Mouse (Mus musculus) right cerebral cortex, postnatal 14 days (tissue): Measurements from ENCODE around the gene Smyd2.
A peak's percentile ranks its signal among the peaks of the same experiment; 100 is the strongest.

Source experiments
- DNase-seq: peaks from one replicate; pipeline ENCODE4 v3.0.0; 2022

Smyd2 gene

DNA sequence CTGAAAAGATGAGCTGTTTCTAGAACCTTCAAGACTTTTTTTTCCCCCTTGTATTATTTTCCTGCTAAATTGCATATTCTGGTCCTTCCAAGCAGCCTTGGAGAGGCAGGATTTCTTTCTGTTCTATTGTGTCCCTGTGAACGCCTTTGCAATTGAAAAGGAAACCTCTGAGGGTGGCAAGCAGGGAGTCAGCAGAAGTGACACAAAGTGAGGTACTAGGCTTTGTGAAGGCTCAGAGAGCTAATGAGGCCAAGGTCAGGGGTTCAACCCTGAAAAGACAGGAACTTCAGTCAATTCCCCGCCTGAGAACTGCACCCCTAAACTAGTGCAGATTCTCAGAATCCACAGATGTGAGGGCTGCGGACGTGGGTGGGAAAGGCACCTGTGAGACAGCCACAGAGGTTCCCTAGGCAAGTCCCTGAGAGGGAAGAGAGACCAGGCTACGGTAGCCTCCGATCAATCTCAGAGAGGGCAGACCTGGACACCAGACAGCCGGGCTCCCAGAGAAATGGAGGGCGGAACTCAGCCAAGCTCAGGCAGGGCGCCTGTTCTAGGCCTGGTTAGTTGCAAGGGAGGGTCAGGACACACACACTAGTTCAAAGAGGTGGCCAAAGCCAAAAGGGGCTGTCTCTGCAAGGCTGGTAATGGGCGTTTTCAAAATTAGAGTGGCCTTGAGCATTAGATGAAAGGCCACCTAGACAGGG is 5.6 kb downstream of the Smyd2 start:
- no peak for DNase-seq

DNA sequence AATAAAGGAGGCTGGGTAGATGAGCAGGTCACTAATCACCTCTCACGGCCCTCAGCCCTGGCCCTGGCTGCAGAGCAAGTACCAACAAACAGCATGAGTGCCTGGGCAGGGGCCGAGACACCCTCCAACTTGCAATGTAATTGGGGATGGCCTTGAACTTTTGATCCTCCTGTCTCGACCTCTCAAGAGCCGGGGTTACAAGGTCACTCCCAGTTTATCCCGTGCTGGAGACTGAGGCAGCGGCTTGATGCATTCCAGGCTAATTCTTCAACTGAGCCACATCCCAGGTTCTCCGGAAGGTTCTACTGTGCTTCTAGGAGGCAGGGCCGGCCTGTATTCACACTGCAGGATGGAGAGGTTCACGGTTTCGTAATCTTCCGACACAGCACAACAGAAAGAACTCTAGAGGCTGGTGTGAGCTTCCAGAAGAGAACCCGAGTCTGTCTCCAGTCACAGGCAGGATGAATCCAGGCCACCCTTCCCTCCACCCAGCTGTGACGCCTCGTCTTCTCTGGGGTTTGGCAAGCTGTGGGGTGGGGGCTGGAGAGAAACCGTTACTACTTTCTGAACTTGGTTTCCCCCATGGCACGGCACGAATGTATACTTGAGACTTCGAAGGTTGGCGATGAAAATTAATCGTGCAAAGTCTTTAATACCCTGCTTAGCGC is 8.9 kb downstream of the Smyd2 start:
- DNase-seq = no peak

DNA sequence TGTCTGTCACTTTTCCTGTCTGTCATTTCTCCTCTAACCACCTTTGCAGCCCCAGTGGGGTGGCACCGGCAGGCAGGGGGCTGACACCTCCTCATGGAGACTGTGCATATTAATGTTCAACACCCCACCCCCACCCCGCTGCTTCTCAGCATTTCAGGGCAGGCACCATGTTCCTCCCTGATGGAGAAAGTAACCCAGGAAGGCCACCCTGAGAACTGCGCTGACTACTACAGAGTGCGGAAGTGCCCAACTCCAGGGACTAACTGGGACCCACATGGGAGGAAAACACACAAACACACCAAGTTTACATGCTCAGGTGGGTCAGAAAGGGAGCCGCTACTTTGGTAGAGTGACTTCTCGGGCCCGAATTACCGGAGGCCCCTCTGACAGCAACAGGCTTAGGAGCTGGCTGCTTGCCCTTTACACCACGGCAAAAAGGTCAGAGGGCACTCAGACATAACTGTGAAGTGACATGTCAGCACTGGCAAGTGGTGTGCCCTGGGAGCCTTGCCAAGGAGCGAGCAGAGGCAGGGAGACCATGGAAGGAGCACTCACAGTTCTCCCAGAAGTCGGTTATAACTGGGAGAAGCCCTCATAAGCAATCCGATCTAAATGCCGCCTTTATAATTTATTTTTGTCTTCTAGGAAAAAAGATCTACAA is 11.3 kb downstream of the Smyd2 start:
- no peak for DNase-seq

DNA sequence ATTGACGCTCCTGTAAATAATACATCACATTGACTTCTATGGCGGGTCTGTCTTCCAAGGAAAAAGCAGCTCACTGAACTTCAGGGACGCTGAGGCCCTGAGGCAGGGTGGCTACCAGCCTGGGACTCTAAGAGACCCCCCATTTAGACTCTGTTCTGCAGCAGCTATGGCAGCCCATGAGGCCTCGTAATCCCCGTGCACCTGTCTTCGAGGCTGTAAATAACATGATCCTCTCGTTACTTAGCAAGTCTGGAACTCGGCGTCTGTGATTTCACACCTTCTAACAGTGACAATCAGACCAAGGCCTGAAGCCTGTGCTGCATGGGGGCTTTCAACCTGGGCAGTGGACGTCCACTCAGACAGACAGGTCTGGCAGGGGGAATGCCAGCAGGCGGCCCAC is 19.0 kb downstream of the Smyd2 start:
- DNase-seq = no peak

DNA sequence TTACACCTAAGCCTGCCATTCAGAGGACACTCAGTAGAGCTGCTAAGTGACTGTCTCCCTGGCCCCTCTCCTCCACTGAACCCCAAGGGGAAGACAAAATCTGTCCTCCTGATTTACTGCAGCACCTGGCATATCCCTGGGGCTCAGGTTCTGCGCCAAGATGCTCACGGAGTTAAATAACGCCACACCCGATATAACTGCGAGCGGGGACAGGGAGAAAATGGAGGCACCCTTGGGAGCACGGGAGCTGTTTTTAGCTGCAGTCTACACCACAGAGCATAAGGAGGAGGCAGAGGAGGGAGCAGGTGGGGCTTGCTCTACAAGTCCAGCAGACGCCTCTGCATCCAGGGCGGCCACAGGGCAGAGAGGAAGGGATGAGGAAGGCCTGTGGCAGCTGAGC is 19.8 kb downstream of the Smyd2 start:
- no peak for DNase-seq

DNA sequence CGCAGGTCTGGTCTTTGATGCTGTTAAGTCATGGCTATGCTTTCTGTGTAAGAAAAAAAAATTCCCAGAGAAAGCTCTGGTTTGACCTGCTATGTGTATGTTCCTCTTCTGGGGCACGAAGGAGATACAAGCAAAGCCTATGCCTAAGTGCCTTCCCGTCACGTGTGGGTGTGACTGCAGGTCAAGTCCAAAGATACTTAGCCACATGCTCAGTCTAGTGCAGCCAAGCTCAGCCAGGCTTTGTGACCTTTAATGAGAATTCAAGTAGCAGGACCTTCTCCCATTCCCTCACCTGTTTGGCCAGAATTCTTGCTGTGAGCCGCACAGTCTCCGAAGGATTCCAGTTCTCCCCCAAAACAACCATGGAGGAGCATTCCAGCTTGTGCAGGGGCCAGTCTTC is 22.6 kb downstream of the Smyd2 start:
- DNase-seq = no peak

DNA sequence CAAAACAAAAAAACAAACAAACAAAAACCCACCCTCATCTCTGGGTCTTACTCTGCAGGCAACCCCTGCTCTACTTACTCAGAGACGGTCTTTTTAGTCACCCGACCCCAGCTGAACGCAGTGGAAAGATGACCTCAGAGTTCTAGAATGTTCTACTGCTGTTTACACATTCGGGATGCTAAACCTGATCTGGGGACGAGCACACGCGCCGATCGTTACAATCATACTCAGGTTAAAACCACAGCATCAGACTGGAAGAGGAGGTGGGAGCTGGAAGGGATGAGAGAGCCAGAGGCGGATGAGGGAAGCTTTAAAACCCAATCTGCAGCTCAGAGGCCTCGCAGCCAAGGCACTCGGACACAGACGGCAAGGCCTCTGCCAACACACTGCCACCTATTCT is 23.5 kb downstream of the Smyd2 start:
- DNase-seq = no peak

DNA sequence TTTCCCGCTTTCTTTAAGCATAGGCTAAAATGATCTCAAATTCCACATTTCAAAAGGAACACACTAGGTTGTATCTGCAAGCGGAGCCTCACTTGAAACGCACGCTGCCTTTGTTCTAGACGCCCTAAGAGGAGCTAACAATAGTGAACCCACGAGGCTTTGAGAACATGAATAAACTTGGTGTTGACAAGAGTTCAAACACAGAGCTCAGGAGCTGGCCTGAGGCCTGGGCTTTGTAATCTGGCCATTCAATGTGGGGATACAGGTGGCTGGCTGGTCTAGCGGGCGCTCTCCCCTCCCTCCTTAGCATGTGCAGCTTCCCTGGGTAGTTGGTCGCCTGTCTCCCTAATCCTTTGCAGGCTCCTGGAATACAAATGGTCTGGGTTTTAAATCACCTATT is 24.3 kb downstream of the Smyd2 start:
- no peak for DNase-seq

DNA sequence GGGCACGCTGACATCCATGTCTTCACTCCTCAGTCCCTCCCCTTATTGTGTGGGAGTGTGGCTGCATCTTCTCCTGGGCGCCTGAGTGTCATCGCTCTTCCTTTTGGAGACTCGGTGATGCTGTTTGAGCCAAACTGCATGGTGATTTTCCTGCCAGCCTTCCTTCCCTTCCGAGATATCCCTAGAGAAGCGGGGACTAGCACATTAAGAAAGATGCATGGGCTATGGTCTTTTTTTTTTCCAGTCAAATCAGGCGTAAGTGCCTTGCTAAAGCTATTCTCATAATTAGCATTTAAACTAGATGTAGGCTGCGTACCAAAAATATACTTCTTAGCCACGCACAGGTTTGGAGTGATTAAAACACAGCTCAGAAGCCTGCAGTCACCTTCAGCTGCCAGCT is 28.0 kb downstream of the Smyd2 start:
- DNase-seq = no peak

DNA sequence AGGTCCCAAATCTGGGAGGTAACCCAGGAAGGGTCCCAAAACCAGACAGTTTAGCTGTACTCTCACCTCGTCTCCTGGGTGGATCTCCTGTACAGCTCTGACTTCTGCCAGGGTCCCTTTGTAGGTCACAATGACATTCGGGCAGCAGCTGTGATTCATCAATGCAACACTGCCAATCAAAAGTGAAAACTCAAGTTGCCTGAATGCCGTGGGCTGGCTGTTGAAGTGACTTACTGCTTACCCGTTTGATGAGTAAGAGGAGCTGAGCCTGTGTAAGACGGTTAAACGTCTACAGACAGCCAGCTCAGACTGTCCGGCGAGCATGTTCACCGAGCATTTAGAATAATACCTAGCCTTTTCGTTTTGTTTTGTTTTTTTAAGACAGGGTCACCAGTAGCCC is 33.4 kb downstream of the Smyd2 start:
- no peak for DNase-seq

DNA sequence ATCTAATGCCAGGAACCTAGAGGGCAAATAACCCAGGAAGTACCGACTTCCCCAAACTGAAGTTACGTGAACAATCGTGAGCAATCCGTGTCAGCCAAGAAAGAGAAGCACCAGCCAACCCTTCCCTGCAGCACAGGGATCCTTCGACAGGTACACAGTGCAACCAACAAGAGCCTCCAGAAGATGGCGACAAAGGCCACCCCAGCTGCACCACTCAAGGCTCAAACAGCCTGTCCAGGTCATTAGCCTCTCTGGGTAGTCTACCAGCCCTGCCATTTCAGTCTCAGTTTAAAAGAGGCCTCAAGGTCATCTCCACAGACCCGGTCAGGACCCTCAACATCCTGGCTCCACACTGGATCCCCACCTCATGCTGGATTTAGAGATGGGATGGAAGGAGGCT is 34.6 kb downstream of the Smyd2 start:
- DNase-seq = peak; percentile 61

DNA sequence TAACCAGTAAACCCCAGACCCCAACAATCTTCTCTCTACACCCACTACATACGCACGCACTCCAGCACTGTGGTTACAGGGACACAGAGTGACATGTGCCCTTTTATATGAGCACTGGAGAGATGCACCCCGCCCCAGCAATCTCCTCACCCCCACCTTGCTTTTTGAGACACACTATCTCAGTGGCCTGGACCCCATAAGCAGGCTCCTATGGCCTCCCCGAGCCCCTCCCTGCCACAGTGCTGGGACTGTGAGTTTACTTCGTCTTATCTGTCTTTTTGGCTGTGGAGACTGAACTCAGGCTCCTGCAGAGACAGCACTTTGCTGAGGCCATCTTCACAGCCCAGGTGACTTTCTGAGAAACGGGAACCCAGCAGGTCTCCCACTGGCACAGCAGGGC is 36.2 kb downstream of the Smyd2 start:
- DNase-seq = no peak

DNA sequence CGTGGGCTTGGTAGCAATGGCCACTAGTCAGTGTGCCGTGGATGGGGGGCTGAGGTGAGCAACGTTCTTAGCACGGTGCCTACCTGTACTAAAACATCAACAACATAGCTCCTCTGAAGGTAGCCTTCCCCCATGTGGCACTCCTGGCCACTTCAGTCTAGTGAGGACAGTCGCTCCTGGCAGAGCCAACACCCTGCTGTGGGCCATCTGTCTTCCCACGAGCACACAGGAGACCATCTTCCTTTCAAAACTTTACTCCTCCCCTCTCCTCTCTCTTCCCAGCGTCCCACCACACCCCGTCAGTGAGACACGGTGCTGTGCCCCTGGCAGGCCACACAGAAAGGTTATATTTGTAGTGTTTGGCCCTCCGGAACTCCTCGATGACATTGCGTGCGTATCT is 37.2 kb downstream of the Smyd2 start:
- DNase-seq = no peak

DNA sequence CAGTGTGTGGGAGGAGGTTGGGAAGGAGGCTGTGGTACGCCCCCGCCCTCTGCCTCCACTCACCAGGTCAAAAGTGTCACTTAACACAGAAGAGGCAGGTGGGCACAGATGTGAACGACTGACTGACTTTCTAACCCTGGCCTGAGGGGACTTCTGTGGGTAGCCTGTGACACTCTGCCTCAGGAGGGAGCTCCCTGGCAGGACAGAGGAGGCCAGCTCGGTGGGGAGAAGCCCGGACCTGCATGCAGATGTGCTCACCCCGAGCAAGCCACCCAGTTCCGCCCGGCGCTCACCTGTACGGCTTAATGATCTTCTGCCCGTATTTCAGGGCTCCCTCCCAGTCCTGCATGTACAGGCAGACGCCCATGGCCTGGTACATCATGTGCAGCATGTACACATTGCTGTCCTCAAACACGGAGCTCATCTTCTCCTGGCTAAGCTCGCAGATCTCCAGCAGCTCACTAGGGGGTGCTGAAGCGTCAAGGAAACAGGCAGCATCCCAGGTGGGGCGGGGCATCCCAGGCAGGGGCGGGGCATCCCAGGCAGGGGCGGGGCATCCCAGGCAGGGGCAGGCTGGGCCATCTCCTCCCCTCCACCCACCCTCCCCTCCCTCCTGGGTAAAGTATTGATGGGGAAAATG is 38.5 kb downstream of the Smyd2 start:
- peak; percentile 67 for DNase-seq

DNA sequence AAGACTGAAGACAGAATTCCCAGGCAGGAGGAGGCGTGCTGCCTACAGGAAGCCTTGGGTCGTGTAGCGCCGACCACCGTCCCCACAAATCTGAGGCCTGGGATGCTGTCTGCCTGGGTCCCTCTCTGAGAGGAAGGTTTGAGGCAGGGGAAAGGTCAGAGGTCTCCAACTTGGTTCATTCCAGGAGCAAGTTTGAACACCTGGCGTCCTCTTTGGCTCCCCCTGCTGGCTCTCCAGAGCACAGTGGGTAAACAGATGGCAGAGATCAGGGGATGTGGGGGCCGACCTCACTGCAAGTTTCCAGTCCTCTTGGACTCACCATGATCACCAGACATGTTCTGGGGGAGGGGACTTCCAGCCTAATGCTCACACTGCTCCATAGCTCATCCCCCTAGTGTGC is 39.3 kb downstream of the Smyd2 start:
- DNase-seq = peak; percentile 49

DNA sequence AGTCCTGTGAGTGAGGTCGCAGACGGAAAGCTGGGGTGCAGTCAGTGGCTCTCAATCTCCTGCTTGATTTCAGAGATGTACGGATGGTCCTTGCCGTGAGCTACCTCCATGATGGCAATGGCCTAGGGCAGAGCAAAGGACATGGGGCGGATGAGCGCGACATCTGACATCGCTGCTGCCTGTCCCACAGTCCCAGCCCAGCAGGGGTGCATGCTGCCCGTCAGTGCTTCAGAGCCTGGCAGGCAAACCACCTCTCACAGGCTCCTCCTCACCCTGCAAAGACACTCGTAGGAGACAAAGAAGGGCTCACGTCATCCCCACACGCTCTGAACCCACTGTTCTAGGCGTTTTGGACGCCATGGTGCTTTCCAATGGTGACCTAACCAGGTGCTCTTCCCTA is 41.4 kb downstream of the Smyd2 start:
- DNase-seq = no peak

DNA sequence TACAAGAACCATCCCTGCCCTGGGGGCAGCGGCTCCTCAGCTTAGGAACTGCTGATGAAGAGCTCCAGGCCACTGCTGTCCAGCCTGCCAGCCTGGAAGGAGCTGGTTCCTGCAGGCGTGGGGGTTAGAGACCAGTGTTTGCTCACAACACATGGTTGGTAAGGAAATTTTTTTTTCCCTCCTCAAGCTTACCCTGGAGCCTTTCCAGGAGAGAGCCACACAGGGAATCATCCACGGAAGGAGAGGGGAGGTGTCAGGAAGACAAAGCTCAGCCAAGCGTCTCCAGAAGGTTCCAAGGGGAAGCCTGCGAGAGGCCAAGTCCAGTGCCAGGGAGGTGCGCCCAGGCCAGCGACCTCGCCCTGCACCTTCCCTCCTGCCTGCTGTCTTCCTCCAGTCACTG is 42.2 kb downstream of the Smyd2 start:
- DNase-seq = no peak

DNA sequence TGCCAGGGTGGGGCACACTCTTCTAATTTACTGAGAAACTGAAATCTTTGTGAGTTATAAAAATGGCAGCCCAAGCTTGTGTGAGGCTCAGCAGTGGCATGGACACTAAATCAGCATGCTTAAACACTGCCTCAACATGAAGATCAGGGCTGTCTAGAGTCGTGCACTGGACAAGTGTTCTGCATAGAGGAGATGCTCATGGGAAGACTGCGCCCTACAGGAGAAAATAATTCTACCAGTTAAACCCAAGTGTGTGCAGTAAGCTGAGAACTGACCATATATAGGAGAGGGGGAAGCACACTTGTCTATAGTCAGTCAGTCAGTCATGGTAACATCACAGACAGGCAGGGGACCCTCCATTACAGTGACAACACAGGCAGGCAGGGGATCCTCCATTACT is 43.0 kb downstream of the Smyd2 start:
- DNase-seq = no peak

DNA sequence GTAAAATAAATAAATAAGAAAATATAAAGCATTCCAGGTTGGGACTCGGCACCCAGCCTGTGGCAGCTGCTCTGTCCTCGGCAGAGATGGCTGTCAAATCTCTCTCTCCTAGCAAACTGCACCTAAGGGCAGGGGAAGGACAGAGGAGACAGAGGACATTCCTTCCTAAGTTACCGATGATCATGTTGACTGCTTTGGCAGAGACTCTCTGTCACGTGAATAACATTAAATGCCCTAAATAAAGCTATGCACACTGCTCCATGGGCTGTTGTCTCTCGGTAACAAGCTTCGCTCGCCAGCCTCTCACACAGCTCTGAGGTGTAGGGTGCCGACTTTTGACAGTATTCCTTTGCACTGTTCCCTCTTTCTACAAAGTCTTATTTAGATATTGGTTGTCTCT is 46.0 kb downstream of the Smyd2 start:
- no peak for DNase-seq

DNA sequence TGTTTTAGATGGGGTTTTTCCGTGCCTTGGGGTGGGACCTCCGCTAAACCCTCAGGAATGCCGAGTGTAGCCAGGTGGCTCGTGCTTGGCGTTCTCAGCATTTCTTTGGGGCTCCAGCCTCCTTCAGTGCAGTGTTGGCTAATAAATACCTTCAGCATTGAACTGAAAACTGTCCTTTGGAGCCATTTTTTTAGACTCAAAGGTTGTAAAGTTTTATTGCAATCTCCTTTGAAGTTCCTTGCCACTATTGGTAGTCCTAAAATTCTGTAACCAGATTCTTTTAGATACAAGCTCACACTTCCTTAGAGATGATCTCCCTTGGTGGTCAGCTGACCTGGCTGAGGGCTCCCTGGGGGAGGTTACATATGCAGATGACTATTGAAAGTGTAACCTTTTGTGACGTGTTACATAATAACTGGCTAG is 46.7 kb downstream of the Smyd2 start:
- no peak for DNase-seq

DNA sequence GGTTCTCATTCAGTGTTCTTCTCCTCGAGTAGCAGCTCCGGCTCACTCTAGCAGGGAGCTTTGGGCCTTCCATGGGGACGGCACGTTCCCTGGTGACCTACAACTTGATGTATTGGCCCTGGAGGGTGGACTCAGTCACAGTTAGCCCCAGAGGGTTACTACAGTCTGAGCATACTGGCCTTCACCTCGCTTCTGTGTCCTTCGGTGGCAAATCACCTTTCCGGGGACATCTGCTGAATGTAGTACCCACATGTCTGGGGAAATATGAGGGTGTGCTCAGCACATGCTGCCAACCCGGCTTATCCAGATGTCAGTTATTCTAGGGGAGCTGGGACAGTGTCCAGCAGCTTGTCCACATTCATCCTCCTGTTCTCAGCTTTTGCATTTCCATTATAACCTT is 48.6 kb downstream of the Smyd2 start:
- no peak for DNase-seq

DNA sequence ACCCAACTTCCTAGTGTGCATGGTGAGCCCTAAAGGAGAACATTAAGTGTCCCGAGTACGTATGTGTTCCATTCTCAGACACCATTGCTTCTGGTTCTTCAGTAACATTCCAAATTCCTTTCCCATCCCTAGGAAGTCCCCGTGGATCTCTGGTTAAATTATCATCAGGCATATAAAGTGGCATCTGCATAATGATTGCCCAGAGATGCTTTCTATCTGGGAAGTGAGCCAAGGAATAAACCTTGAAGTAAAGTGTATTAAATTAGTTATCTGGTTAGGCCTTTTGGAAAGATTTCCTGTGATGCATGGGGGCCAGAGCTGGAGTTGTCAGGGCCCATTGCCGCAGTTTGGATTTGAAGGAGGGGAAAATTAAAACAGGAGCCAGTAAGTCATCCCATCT is 50.1 kb downstream of the Smyd2 start:
- no peak for DNase-seq

DNA sequence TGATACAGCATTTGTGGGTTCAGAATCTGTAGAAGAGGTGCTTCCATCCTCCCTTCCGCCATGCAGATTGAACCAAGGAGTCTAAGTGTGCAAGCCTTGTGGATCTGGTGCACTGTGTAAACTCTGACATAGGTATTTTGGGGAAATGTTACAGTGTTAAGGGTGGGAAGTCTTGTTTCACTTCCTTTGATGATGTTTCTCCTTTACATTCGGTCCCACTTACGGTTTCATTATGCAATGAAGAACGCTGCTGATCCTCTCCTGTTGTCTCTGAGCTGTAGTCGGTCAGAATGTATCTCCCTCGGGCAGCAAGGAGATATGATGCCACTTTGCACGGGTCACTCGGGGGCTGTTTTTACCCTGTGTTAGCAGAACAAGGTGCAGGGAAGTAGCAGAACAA is 50.5 kb downstream of the Smyd2 start:
- DNase-seq = no peak

DNA sequence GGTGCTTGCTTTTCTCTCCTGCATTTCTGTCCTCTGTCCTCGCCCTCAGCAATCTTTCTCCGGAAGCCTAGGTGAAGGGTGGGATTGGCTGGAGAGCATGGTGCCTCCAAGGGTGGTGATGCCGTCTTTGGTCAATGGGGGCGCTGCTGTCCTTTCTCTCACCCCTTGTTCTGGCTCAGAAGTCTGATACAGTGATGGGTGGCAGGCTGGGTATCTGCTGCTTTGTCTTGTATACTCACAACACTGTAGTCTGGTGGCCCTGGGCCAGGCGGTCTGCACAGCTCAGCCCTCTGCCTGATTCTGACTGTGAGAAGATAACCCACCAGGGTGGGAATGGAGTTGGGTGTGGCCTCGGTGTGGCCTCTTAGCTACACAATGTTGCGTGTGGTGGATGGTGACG is 51.6 kb downstream of the Smyd2 start:
- no peak for DNase-seq
